Mouse (Mus musculus) embryonic facial prominence, embryonic 10.5 days (tissue): ENCODE measurements around the gene Pold1. TPM values are rescaled to one million over a fixed set of nuclear protein-coding genes. Genes with fewer than 3 reads are reported as not detected.

Source experiments
- DNase-seq: peaks from one replicate; pipeline ENCODE4 v3.0.0-alpha.2; 2017; ENCODE audit warnings: low spot score
- H3K27ac ChIP-seq: fragments of 300-500 bp; sonication (generic); replicated peaks from 2 replicates; pipeline ENCODE4 v1.5.1; 2016; ENCODE audit warnings: mild to moderate bottlenecking
- H3K27me3 ChIP-seq: fragments of 300-500 bp; sonication (generic); replicated peaks from 2 replicates; pipeline ENCODE4 v1.6.1; 2016; ENCODE audit warnings: low read depth, mild to moderate bottlenecking; ENCODE audit not compliant: poor library complexity, severe bottlenecking
- H3K36me3 ChIP-seq: fragments of 300-500 bp; sonication (generic); replicated peaks from 2 replicates; pipeline ENCODE4 v1.6.1; 2016; ENCODE audit warnings: mild to moderate bottlenecking, moderate library complexity
- H3K4me1 ChIP-seq: fragments of 300-500 bp; sonication (generic); 2 replicates; pipeline ENCODE4 v1.6.1; 2016
- H3K4me3 ChIP-seq: fragments of 300-500 bp; sonication (generic); 2 replicates; pipeline ENCODE4 v1.5.1; 2016; ENCODE audit warnings: mild to moderate bottlenecking, moderate library complexity
- H3K9me3 ChIP-seq: fragments of 300-500 bp; sonication (generic); 2 replicates; pipeline ENCODE4 v1.6.1; 2016; ENCODE audit warnings: mild to moderate bottlenecking
- WGBS: fragments of 180-500 bp; shearing (Covaris S2); methylation state at CpG from one replicate; pipeline ENCODE4 v1.1.7; 2016; 5-methylcytosine and 5-hydroxymethylcytosine counted together
- polyA plus RNA-seq: library from polyadenylated mRNA; unstranded; fragments of >200 nt; fragmentation: Nextera tagmentation; extraction: Ambion mirVana; gene quantifications from 2 replicates; pipeline ENCODE4 v1.2.1, GENCODE M21; 2016

Gene Pold1
- polyA plus RNA-seq, 1 experiment from 2014 or later, result 164 TPM

GRCm38 (mm10) chr7:44526414-44527154 lies 22.1 kb downstream of the Pold1 start:
- H3K9me3 ChIP-seq, result no peaks in the 10 kb centered on the region
- H3K27me3 ChIP-seq, result peaks cover 84% of the 10 kb centered on the region
- WGBS, result 86% methylated on average over 14 of the region's 14 CpGs
- DNase-seq, result no peak
- H3K27ac ChIP-seq, result no peak overlapping the region
- peaks cover 24% of the 10 kb centered on the region for H3K4me1 ChIP-seq
- no peaks in the 10 kb centered on the region for H3K36me3 ChIP-seq
- no peak overlapping the region for H3K4me3 ChIP-seq

- no peaks in the 10 kb centered on the region for H3K36me3 ChIP-seq
- H3K27me3 ChIP-seq, result peaks cover 95% of the 10 kb centered on the region
- H3K9me3 ChIP-seq, result no peaks in the 10 kb centered on the region
- WGBS, result 14% methylated on average over 22 of the region's 22 CpGs
- H3K4me1 ChIP-seq, result peaks cover 27% of the 10 kb centered on the region
- H3K27ac ChIP-seq, result no peak overlapping the region
- H3K4me3 ChIP-seq, result peak overlapping the region; percentile 32
- peak; percentile 33 for DNase-seq
These were observed 23.4 kb downstream of the Pold1 start for GRCm38 (mm10) chr7:44525126-44525832.

GRCm38 (mm10) chr7:44524502-44524901 lies 24.1 kb downstream of the Pold1 start, which contains the start of gene Mybpc2:
Gene Mybpc2 (minus strand): TSS chr7:44524656.
- 29% methylated on average over 12 of the region's 12 CpGs for WGBS
- Histone ChIP-seq H3K27me3 (peaks cover 90% of the 10 kb centered on the region), H3K4me3 (peak within 1 kb of the TSS; percentile 32), H3K4me1 (peaks cover 27% of the 10 kb centered on the region), H3K9me3 (no peaks in the 10 kb centered on the region), H3K27ac (no peak within 1 kb of the TSS), H3K36me3 (no peaks in the 10 kb centered on the region)
- DNase-seq, result no peak

- no peaks in the 10 kb centered on the region for H3K9me3 ChIP-seq
- peaks cover 80% of the 10 kb centered on the region for H3K27me3 ChIP-seq
- no peaks in the 10 kb centered on the region for H3K36me3 ChIP-seq
- 80% methylated on average over 2 of the region's 2 CpGs for WGBS
- no peak overlapping the region for H3K27ac ChIP-seq
- peaks cover 24% of the 10 kb centered on the region for H3K4me1 ChIP-seq
- no peak overlapping the region for H3K4me3 ChIP-seq
- no peak for DNase-seq
These were observed 25.6 kb downstream of the Pold1 start for GRCm38 (mm10) chr7:44523056-44523455.

- WGBS, result 4% methylated on average over 20 of the region's 20 CpGs
- no peaks in the 10 kb centered on the region for H3K9me3 ChIP-seq
- H3K4me3 ChIP-seq, result peak overlapping the region; percentile 42
- DNase-seq, result peak; percentile 79
- no peak overlapping the region for H3K27ac ChIP-seq
- H3K4me1 ChIP-seq, result peaks cover 18% of the 10 kb centered on the region
- peaks cover 67% of the 10 kb centered on the region for H3K27me3 ChIP-seq
- H3K36me3 ChIP-seq, result no peaks in the 10 kb centered on the region
These were observed 26.9 kb downstream of the Pold1 start for GRCm38 (mm10) chr7:44521710-44522109.

- Histone ChIP-seq H3K36me3 (no peaks in the 10 kb centered on the region), H3K27me3 (peaks cover 60% of the 10 kb centered on the region), H3K9me3 (no peaks in the 10 kb centered on the region), H3K27ac (no peak overlapping the region), H3K4me1 (peaks cover 18% of the 10 kb centered on the region), H3K4me3 (no peak overlapping the region)
- no peak for DNase-seq
- 64% methylated on average over 3 of the region's 3 CpGs for WGBS
These were observed 27.7 kb downstream of the Pold1 start for GRCm38 (mm10) chr7:44520990-44521389.

- Histone ChIP-seq H3K36me3 (no peaks in the 10 kb centered on the region), H3K4me1 (peaks cover 5% of the 10 kb centered on the region), H3K9me3 (no peaks in the 10 kb centered on the region), H3K27ac (no peak overlapping the region), H3K27me3 (peaks cover 47% of the 10 kb centered on the region), H3K4me3 (no peak overlapping the region)
- 72% methylated on average over 9 of the region's 9 CpGs for WGBS
- no peak for DNase-seq
These were observed 29.3 kb downstream of the Pold1 start for GRCm38 (mm10) chr7:44519240-44519913.

- H3K36me3 ChIP-seq, result no peaks in the 10 kb centered on the region
- H3K9me3 ChIP-seq, result peaks cover 7% of the 10 kb centered on the region; the same call in 1 of the 2 replicates
- H3K4me3 ChIP-seq, result no peak overlapping the region
- no peak overlapping the region for H3K27ac ChIP-seq
- peaks cover 30% of the 10 kb centered on the region; the same call in 1 of the 2 replicates for H3K27me3 ChIP-seq
- DNase-seq, result no peak
- H3K4me1 ChIP-seq, result peaks cover 4% of the 10 kb centered on the region; the same call in 1 of the 2 replicates
These were observed 41.2 kb downstream of the Pold1 start for GRCm38 (mm10) chr7:44507491-44507890.

GRCm38 (mm10) chr7:44501563-44502115 lies 47.0 kb downstream of the Pold1 start:
- DNase-seq, result peak; percentile 79
- peaks cover 12% of the 10 kb centered on the region for H3K27me3 ChIP-seq
- peaks cover 15% of the 10 kb centered on the region for H3K4me1 ChIP-seq
- H3K4me3 ChIP-seq, result no peak overlapping the region
- 0 out of 2 replicates have a peak, but pooled peaks cover 4% of the 10 kb centered on the region for H3K9me3 ChIP-seq
- H3K27ac ChIP-seq, result no peak overlapping the region
- no peaks in the 10 kb centered on the region for H3K36me3 ChIP-seq
- WGBS, result 39% methylated on average over 5 of the region's 5 CpGs

- Histone ChIP-seq H3K4me1 (peaks cover 23% of the 10 kb centered on the region), H3K27me3 (peaks cover 12% of the 10 kb centered on the region), H3K27ac (no peak overlapping the region), H3K36me3 (no peaks in the 10 kb centered on the region), H3K4me3 (no peak overlapping the region), H3K9me3 (0 out of 2 replicates have a peak, but pooled peaks cover 4% of the 10 kb centered on the region)
- no peak for DNase-seq
- WGBS, result 63% methylated on average over 20 of the region's 20 CpGs
These were observed 48.6 kb downstream of the Pold1 start for GRCm38 (mm10) chr7:44500046-44500445.

- Histone ChIP-seq H3K27me3 (peaks cover 12% of the 10 kb centered on the region), H3K4me1 (peaks cover 28% of the 10 kb centered on the region), H3K9me3 (no peaks in the 10 kb centered on the region), H3K4me3 (no peak overlapping the region), H3K36me3 (peaks cover 9% of the 10 kb centered on the region), H3K27ac (no peak overlapping the region)
- 69% methylated on average over 1 of the region's 1 CpGs for WGBS
- no peak for DNase-seq
These were observed 49.7 kb downstream of the Pold1 start for GRCm38 (mm10) chr7:44498922-44499321.

GRCm38 (mm10) chr7:44497361-44498055 lies 51.1 kb downstream of the Pold1 start:
- peak overlapping the region; percentile 86 for H3K4me3 ChIP-seq
- DNase-seq, result no peak
- H3K4me1 ChIP-seq, result peaks cover 24% of the 10 kb centered on the region
- WGBS, result 79% methylated on average over 10 of the region's 10 CpGs
- peak overlapping the region; percentile 98 for H3K27ac ChIP-seq
- H3K36me3 ChIP-seq, result peaks cover 23% of the 10 kb centered on the region
- peaks cover 12% of the 10 kb centered on the region for H3K27me3 ChIP-seq
- H3K9me3 ChIP-seq, result no peaks in the 10 kb centered on the region
